Mouse (Mus musculus): ENCODE results near the gene Trabd2b. TPM values are rescaled to one million over a fixed set of nuclear protein-coding genes. Genes with fewer than 3 reads are reported as not detected.

Gene Trabd2b
- polyA plus RNA-seq, 1 experiment from 2014 or later, result 2.0 TPM

DNA sequence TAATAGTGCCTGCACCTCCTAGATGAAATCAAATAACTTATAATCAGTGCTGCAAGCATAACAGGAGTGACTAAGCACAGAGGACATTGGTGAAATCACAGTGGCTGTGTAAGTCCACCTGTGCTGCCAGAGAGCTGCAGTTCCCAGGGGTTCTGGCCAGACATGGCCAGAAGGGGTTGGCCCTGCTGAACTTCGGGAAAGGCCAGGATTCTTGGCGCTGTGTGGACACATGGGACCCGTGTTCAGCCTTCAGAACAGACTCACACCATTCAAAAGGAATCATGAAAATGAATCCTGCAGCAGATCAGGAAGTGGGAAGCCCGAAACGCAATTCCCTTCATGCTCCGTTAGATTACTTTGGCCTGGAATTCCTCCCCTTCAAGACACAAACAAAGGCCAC, 125.1 kb downstream of the Trabd2b start:
- WGBS, result 65% methylated on average over 6 of the region's 6 CpGs
- ATAC-seq (ENCODE audit: low FRiP score, low read depth), result no peak
- H3K9ac ChIP-seq, result no peak overlapping the region
- no peak overlapping the region for H3K27ac ChIP-seq
- no peaks in the 10 kb centered on the region for H3K9me3 ChIP-seq
- H3K36me3 ChIP-seq, result no peaks in the 10 kb centered on the region
- peaks cover 9% of the 10 kb centered on the region for H3K4me1 ChIP-seq
- H3K4me3 ChIP-seq, result no peak overlapping the region
- no peak overlapping the region for H3K4me2 ChIP-seq (replicated peaks)
- H3K27me3 ChIP-seq, result peaks cover 63% of the 10 kb centered on the region

DNA sequence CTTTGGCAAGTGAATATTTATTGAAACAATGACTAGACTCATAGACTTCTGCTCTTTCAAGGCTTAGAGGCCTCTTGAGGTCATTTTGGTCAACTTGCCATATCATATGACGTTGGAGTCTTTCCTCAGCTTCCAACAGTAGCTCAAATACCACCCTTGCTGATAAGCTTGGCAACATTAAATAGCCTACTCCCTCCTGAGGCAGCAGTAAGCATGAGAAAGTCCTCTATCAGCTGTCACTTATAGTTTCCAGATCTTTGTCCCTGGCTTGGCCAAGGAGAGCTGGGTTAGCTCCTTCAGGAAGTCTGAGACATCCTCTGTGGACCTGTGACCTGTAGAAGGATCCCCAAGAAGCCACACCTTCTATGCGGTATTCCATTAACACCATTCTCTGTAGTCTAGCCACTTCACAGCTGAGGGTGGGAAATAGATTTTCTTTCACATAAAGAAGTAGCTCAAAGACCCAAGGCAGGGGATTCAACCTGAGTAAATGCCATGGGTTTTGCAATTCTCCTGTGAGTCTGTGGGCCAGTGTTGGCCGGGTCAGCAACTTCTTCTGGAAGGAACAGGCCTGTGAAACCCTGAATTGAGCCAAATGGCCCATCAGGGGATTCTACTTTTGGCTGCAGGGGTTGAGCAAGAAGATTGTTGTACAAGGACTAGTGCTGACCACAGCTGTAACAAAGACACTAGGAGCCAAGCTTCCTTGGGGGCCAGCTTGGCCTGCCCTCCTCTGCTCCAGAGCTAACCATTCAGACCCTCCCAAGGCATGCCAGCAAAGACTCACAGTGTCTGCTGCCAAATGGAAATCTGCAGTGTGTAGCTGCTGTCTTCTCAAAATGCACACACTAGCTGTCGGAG, 127.6 kb downstream of the Trabd2b start:
- Histone ChIP-seq H3K36me3 (no peaks in the 10 kb centered on the region), H3K27me3 (peaks cover 65% of the 10 kb centered on the region), H3K27ac (no peak overlapping the region), H3K9ac (no peak overlapping the region), H3K9me3 (no peaks in the 10 kb centered on the region), H3K4me3 (no peak overlapping the region), H3K4me2 (replicated peaks) (no peak overlapping the region), H3K4me1 (peaks cover 30% of the 10 kb centered on the region)
- ATAC-seq (ENCODE audit: low FRiP score, low read depth), result no peak
- 73% methylated on average over 4 of the region's 4 CpGs for WGBS

DNA sequence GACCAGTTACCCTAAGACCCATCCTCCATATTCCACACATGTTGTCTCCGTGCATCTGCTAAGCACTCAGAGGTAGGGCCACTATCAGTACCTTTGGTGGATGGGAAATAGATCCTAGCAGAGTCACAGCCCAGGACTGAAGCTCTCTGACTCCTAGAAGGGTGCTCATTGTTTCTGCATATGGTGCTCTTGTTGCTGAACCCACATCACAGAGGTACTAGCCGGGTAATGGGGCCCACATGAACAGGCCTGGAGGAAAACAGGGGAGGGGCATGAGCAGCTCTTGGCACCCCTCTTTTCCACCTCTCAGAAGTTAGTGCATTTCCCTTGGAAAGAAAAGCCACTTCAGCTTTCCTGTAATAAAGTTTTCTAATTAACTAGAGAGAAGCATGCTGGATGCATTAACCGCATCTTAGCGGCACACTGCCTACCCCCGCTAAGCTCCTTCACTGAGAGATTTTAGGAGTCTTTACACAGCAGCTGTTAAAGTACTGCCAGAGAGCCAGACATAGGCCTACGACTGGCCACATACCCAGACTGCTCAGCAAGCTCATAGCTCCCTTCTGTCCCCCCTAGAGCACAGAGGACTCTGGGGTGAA, 131.0 kb downstream of the Trabd2b start:
- no peaks in the 10 kb centered on the region for H3K9me3 ChIP-seq
- H3K4me1 ChIP-seq, result peaks cover 55% of the 10 kb centered on the region
- 19% methylated on average over 6 of the region's 6 CpGs for WGBS
- H3K27me3 ChIP-seq, result peaks cover 67% of the 10 kb centered on the region
- H3K4me3 ChIP-seq, result no peak overlapping the region
- H3K27ac ChIP-seq, result peak overlapping the region; percentile 56; the same call in 1 of the 2 replicates
- ATAC-seq (ENCODE audit: low FRiP score, low read depth), result peak; percentile 81
- H3K36me3 ChIP-seq, result no peaks in the 10 kb centered on the region
- no peak overlapping the region for H3K9ac ChIP-seq
- H3K4me2 ChIP-seq (replicated peaks), result no peak overlapping the region

DNA sequence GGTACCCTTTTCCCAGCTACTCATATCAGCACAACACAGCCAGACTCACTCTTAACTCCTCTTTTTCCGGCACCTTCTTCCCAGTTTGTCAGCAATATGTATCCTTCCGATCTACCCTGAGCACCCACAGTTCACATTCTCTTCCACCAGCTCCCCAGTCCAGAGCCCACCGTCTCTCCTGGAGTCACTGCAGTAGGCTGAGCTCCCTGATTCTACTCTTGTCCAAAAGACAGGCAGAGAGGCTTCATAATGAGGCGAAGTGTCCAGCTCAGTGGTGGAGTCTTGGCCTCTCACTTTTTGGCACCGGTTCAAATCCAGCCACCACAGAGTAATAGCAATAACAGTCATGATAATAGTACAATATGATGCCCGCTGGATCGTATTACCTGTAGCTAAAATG, 133.5 kb downstream of the Trabd2b start:
- no peak overlapping the region for H3K27ac ChIP-seq
- H3K36me3 ChIP-seq, result no peaks in the 10 kb centered on the region
- H3K4me2 ChIP-seq (replicated peaks), result no peak overlapping the region
- no peak for ATAC-seq (ENCODE audit: low FRiP score, low read depth)
- H3K9me3 ChIP-seq, result no peaks in the 10 kb centered on the region
- no peak overlapping the region for H3K4me3 ChIP-seq
- 88% methylated on average over 7 of the region's 7 CpGs for WGBS
- no peak overlapping the region for H3K9ac ChIP-seq
- peaks cover 67% of the 10 kb centered on the region for H3K27me3 ChIP-seq
- peaks cover 56% of the 10 kb centered on the region for H3K4me1 ChIP-seq

DNA sequence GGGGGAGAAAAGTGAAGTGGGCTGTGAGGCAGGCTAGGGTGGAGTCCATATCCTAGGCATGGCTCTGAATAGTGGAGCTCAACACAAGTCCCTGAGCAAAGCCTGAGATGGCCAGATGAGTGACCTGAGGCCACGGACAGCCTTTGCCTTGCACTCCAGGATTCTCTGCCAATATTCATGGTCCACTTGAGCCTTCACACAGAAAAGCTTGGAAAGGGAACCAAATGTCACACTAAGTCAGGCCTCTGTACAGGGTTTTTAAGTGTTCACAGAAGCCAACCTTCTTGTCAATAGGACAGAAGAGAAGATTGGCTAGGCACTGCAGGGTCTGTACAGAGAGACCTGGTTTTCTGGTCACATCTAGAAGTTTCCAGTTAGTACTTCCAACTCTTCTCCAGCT, 134.7 kb downstream of the Trabd2b start:
- H3K9me3 ChIP-seq, result no peaks in the 10 kb centered on the region
- H3K9ac ChIP-seq, result no peak overlapping the region
- H3K4me3 ChIP-seq, result no peak overlapping the region
- H3K4me1 ChIP-seq, result peaks cover 51% of the 10 kb centered on the region
- H3K4me2 ChIP-seq (replicated peaks), result no peak overlapping the region
- WGBS, result 85% methylated on average over 1 of the region's 1 CpGs
- no peaks in the 10 kb centered on the region for H3K36me3 ChIP-seq
- peaks cover 70% of the 10 kb centered on the region for H3K27me3 ChIP-seq
- ATAC-seq (ENCODE audit: low FRiP score, low read depth), result no peak
- no peak overlapping the region for H3K27ac ChIP-seq

DNA sequence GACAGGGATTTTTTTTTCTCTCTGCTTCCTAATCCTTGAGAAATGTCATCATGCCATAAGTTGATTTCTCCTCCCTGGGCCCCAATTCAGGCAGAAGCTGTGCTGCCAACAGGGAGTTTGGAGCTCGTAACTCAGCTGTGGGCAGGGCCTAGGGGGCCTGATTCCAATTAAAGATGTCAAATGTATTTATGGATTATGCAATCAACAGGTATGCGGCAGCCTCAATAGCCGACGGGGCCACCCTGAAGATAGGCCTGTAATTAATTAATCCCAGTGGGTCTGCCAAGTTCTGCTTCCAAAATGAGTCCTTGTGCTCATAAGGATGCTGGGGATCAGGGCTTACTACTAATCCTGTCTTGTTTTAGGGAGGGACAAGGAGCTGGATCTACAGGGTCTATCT, 135.6 kb downstream of the Trabd2b start:
- Histone ChIP-seq H3K9me3 (no peaks in the 10 kb centered on the region), H3K4me1 (peaks cover 42% of the 10 kb centered on the region), H3K36me3 (no peaks in the 10 kb centered on the region), H3K27ac (no peak overlapping the region), H3K4me3 (no peak overlapping the region), H3K4me2 (replicated peaks) (no peak overlapping the region), H3K27me3 (peaks cover 72% of the 10 kb centered on the region), H3K9ac (no peak overlapping the region)
- 21% methylated on average over 4 of the region's 4 CpGs for WGBS
- ATAC-seq (ENCODE audit: low FRiP score, low read depth), result no peak

DNA sequence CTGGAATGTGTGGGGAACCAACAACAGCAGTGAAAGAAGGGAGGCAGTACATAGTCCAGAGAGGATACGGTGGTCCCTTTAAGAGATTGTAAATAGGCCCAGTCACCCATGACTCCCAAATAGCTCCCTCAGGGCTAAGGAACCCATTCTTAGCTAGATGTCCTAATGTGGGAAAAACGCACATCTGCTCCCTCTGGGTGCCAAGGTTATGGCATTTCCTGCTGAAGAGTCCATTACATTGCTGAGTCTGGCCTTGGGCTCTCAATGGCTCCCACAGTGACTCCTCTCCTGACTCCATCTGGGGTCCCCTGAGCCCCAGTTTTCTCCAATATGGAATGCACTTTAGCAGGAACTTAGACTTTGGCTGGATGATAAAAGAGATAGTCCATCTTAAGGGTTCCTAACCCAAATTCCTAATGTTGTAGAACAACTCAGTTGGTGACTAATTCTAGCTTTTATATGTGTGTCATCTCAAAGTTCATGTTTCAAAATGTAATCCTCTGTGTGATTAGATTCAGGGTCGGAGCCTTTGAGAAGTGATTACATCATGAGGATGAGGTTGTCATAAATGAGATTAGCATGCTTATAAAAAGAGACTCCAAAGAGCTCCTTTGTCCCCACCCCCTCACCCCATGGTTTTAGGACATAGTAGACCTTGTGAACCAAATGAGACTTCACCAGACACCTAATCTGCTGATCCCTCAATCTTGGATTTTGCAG, 139.1 kb downstream of the Trabd2b start:
- peaks cover 70% of the 10 kb centered on the region for H3K27me3 ChIP-seq
- 80% methylated on average over 3 of the region's 3 CpGs for WGBS
- H3K9me3 ChIP-seq, result no peaks in the 10 kb centered on the region
- peaks cover 45% of the 10 kb centered on the region for H3K4me1 ChIP-seq
- H3K27ac ChIP-seq, result no peak overlapping the region
- no peak overlapping the region for H3K4me3 ChIP-seq
- H3K4me2 ChIP-seq (replicated peaks), result no peak overlapping the region
- no peaks in the 10 kb centered on the region for H3K36me3 ChIP-seq
- no peak for ATAC-seq (ENCODE audit: low FRiP score, low read depth)
- no peak overlapping the region for H3K9ac ChIP-seq

DNA sequence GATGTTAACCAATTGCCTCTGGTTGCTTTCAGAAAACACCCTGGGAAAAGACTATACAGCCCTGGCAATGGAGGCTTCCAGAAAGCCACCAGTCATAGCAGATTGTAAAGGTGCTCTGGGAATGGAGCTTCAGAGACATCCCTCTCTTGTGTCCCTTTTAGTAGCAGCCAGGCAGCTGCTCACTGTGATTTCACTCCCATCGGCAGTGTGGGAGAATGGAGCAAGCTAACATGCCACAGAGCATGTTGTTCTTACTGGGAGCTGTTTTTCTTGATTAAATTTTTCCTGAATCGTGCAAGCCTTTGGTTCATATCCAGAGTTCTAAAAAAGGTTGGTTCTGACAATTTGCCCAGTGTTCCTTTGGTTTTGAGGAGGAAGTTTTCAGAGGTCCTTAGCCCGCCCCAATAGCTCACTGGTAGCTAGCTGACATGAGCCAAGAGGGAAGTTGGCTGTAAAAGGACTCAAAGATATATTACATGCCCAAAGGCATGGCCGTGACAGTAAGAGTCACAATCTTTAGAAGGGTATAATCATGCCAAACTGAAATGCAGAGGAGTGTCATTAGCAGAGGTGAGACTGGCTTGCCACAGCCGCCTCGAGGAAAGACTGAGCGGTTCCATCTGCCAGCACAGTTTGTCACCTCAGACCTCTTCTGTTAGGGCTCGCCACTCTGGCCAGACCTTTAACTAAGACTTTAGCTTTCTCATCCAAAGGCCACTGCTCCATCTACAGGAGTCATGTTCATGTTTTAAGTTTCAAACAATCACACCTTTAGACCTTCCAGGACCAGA, 141.3 kb downstream of the Trabd2b start:
- ATAC-seq (ENCODE audit: low FRiP score, low read depth), result 0 out of 2 replicates have a peak, but pooled peaks have one; percentile 4
- H3K36me3 ChIP-seq, result no peaks in the 10 kb centered on the region
- WGBS, result 42% methylated on average over 8 of the region's 8 CpGs
- H3K27me3 ChIP-seq, result peaks cover 64% of the 10 kb centered on the region
- H3K4me3 ChIP-seq, result no peak overlapping the region
- no peak overlapping the region for H3K9ac ChIP-seq
- H3K4me1 ChIP-seq, result peaks cover 34% of the 10 kb centered on the region
- H3K9me3 ChIP-seq, result no peaks in the 10 kb centered on the region
- 0 out of 2 replicates have a peak overlapping the region, but pooled peaks have one; percentile 15 for H3K27ac ChIP-seq
- H3K4me2 ChIP-seq (replicated peaks), result no peak overlapping the region

DNA sequence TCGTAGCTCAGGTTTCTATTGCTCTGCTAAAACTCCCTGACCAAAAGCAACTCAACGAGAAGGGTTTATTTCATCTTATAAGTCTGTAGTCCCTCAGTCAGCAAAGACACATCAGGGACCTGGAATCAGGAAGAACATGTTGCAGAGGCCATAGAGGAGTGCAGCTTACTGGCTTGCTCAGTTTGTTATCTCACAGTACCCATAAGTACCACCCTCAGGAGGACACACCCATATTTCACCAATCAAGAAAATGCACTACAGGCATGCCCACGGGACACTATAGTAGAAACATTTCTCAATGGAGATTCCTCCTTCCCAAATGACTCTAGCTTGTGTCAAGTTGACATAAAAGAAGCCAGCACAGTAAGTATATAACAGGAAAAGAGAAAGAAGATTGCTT, 143.0 kb downstream of the Trabd2b start:
- peaks cover 34% of the 10 kb centered on the region for H3K4me1 ChIP-seq
- H3K9me3 ChIP-seq, result no peaks in the 10 kb centered on the region
- WGBS, result 87% methylated on average over 3 of the region's 3 CpGs
- H3K27ac ChIP-seq, result no peak overlapping the region
- peaks cover 64% of the 10 kb centered on the region for H3K27me3 ChIP-seq
- ATAC-seq (ENCODE audit: low FRiP score, low read depth), result no peak
- no peak overlapping the region for H3K4me2 ChIP-seq (replicated peaks)
- H3K4me3 ChIP-seq, result no peak overlapping the region
- H3K9ac ChIP-seq, result no peak overlapping the region
- no peaks in the 10 kb centered on the region for H3K36me3 ChIP-seq

DNA sequence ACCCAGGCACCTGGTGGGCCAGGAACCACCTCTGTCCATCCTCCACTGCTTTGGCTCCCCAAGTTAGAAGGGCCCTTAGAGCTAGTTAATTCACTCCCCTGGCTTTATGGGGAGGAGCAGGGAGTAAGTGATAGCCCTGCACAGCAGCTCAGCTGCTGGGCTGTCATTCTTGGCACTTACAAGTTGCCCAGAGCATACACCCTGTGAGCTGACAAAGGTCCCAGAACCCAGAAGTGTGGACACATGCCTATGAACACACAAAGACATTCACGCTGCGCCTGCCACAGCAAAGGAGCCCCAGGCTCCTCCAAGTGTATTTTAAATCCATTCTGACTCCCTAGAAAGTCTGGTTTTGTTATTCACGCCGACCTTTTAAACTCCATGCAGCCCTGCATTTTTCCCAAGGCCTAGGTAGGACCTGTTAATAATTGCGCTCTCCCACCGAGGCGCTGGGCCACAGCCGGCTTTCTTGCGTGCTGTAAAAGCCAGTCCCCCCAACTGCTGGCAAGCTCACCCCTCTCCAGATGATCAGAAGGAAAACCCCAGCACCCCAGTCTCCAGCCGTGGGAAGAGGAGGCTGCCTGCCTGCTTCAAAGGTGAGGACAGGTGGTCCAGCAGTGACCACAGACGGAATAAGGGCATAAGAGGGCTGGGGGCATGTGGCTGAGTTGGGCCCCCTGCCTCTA, 144.1 kb downstream of the Trabd2b start:
- no peak overlapping the region for H3K9ac ChIP-seq
- H3K4me2 ChIP-seq (replicated peaks), result peak overlapping the region; percentile 36
- ATAC-seq (ENCODE audit: low FRiP score, low read depth), result peak; percentile 77
- peak overlapping the region; percentile 78 for H3K27ac ChIP-seq
- no peaks in the 10 kb centered on the region for H3K36me3 ChIP-seq
- no peaks in the 10 kb centered on the region for H3K9me3 ChIP-seq
- 19% methylated on average over 11 of the region's 11 CpGs for WGBS
- H3K4me3 ChIP-seq, result no peak overlapping the region
- H3K4me1 ChIP-seq, result peaks cover 35% of the 10 kb centered on the region
- H3K27me3 ChIP-seq, result peaks cover 64% of the 10 kb centered on the region

DNA sequence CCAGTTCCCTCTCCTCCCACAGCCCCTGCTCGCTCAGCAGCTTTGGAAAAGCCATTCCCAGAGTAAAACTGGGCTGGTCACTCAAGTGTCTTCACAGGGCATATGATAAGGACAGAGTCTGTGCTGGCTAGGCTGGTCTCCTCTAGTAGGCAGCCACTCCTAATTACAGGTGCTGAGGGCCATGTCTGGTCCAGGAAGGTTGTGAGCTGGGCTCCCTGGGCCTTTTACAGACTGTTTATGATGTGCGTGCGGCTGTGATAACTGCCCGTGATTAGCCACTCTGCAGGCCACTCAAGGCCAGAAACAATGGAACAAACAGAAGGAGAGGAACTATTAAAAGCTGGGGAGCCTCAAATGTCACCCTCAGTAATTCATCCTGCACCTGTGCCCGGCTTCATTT, 150.4 kb downstream of the Trabd2b start:
- H3K27me3 ChIP-seq, result peaks cover 97% of the 10 kb centered on the region
- no peak overlapping the region for H3K9ac ChIP-seq
- 41% methylated on average over 5 of the region's 5 CpGs for WGBS
- peaks cover 40% of the 10 kb centered on the region for H3K4me1 ChIP-seq
- no peak for ATAC-seq (ENCODE audit: low FRiP score, low read depth)
- H3K4me2 ChIP-seq (replicated peaks), result no peak overlapping the region
- H3K27ac ChIP-seq, result no peak overlapping the region
- H3K36me3 ChIP-seq, result no peaks in the 10 kb centered on the region
- H3K4me3 ChIP-seq, result no peak overlapping the region
- H3K9me3 ChIP-seq, result no peaks in the 10 kb centered on the region

Data from limb, embryonic 13.5 days (tissue).